Mouse (Mus musculus): ENCODE results near the gene Mdc1. TPM values are rescaled to one million over a fixed set of nuclear protein-coding genes. Genes with fewer than 3 reads are reported as not detected.

Mdc1 gene
- polyA plus RNA-seq, 1 experiment: 3.2 TPM

DNA sequence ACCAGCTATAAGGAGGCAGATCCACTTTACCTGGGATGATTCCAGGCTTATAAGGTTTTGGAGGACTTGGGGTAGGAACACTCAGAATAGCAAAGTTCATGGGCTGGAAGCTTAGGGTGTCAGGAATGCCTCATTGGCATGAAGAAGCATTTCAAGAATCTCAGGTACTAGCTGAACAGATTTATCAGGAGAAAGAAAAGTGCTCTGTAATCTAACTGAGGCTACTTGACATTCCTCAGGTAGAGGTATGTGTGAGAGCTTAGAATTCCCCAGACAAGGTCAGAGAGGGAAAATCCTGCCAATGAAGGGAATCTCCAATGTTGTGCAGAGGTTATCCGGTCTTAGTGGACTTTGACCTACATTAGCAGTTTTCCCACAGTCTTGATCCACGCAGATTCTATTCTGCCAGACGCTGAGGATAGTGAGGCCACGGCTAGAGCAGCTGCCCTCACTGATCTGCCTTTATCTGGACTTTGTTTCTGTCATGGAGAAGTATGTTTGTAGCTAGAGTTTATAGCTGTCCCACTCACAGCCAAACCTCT, 37.4 kb upstream of the Mdc1 start:
- TF ChIP-seq POLR2A (IDR thresholded peaks at IDR 0.05; ENCODE audit: low read depth, low read length) (no peak), CTCF (IDR thresholded peaks at IDR 0.05; ENCODE audit: extremely low read depth, insufficient read length, insufficient replicate concordance, low read depth, low read length) (no peak)
- 19% methylated on average over 4 of the region's 4 CpGs for WGBS
- peaks cover 8% of the 10 kb centered on the region; the same call in 1 of the 2 replicates for H3K4me1 ChIP-seq (ENCODE audit: control insufficient read depth, insufficient read depth, insufficient read length, low read length)

DNA sequence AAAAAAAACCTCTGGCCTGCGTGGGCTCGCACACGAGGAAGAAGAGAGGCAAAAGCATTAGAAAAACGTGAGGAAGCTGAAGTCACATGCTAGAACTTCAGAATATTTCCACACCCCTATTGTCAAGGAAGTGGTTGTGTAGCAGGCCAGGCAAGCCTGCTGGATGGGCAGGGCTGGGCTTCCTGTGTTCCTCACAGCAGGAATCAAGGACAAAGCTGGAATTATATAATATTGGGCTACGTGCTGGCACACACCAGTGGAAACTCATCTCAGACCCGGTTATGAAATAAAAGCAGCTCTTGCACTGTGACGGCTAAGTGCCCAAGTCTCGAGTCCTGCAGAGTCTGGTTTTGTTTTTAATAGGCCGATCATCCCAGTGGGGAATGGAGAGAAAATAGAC, 33.2 kb upstream of the Mdc1 start:
- peak overlapping the region; percentile 72 for H3K27ac ChIP-seq (ENCODE audit: insufficient read depth, low read depth, low read length)
- 47% methylated on average over 9 of the region's 9 CpGs for WGBS

More for the DNA sequence above, 37.4 kb upstream of the Mdc1 start:
- Histone ChIP-seq H3K27me3 (ENCODE audit: control insufficient read depth, insufficient read depth, low read length) (no peaks in the 10 kb centered on the region), H3K27ac (ENCODE audit: insufficient read depth, low read depth, low read length) (no peak overlapping the region), H3K36me3 (ENCODE audit: control insufficient read depth, insufficient read depth, low read length) (no peaks in the 10 kb centered on the region), H3K4me3 (ENCODE audit: low read depth, low read length) (no peak overlapping the region)

DNA sequence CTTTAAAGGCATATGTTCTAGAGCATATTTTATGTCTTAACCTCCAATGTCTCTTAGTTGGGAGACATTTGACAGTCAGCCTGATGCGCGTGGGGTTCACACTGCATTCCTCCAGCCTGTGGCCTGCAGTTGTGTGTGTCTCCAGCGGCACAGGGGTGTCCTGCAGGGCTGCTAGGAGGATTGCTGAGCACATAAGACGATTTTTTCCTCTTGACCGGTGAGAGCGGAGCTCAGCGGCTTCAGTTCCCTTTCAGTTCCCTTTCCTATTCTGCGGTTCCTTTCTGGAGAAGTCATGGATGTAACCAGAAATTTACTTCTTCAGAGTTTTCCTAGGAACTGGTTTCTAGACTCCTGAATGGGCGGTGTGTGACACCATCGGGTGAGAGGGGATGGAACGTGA, 31.9 kb upstream of the Mdc1 start:
- WGBS: 89% methylated on average over 11 of the region's 11 CpGs
- Histone ChIP-seq H3K4me3 (ENCODE audit: low read depth, low read length) (no peak overlapping the region), H3K36me3 (ENCODE audit: control insufficient read depth, insufficient read depth, low read length) (no peaks in the 10 kb centered on the region), H3K27me3 (ENCODE audit: control insufficient read depth, insufficient read depth, low read length) (no peaks in the 10 kb centered on the region), H3K27ac (ENCODE audit: insufficient read depth, low read depth, low read length) (no peak overlapping the region), H3K4me1 (ENCODE audit: control insufficient read depth, insufficient read depth, insufficient read length, low read length) (peaks cover 17% of the 10 kb centered on the region; the same call in 1 of the 2 replicates)
- no peak for TF ChIP-seq CTCF (IDR thresholded peaks at IDR 0.05; ENCODE audit: extremely low read depth, insufficient read length, insufficient replicate concordance, low read depth, low read length)
- no peak for TF ChIP-seq POLR2A (IDR thresholded peaks at IDR 0.05; ENCODE audit: low read depth, low read length)

More for the DNA sequence above, 33.2 kb upstream of the Mdc1 start:
- TF ChIP-seq CTCF (IDR thresholded peaks at IDR 0.05; ENCODE audit: extremely low read depth, insufficient read length, insufficient replicate concordance, low read depth, low read length) (no peak), POLR2A (IDR thresholded peaks at IDR 0.05; ENCODE audit: low read depth, low read length) (no peak)
- no peak overlapping the region for H3K4me3 ChIP-seq (ENCODE audit: low read depth, low read length)
- no peaks in the 10 kb centered on the region for H3K27me3 ChIP-seq (ENCODE audit: control insufficient read depth, insufficient read depth, low read length)
- peaks cover 9% of the 10 kb centered on the region; the same call in 1 of the 2 replicates for H3K4me1 ChIP-seq (ENCODE audit: control insufficient read depth, insufficient read depth, insufficient read length, low read length)
- no peaks in the 10 kb centered on the region for H3K36me3 ChIP-seq (ENCODE audit: control insufficient read depth, insufficient read depth, low read length)

DNA sequence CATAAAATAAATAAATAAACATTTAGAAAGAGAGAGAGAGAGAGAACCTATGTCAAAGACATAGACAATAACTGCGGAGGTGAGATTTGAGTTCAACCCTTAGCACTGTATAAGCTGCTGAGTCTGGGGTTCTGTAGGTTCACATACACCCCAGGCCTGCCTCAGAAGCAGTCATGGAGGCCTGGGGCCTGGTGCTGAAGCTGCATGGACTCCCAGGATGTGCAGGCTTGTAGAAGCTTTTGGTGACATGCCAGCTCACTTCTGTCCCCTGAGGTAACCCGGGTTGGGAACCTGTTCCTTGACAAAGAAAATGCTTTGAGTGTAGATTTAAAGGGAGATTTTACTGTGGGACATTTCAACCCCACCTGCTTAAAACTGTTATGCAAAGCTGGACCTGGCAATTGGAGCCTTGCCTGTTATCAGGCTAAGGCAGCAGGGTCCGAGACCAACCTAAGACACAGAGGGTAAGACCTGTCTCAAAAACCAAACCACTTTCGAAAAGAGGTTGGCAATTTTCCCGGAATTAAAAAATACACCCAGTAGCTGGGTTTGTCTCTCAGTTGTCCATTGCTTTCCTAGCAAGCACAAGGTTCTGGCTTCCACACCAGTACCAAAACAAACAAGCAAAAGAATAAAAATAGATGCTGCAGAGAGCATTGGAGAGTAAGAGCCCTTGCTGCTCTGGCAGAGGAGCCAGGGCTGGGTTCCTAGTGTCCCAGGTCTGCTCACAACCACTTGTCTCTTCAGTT, 30.2 kb upstream of the Mdc1 start:
- no peaks in the 10 kb centered on the region for H3K27me3 ChIP-seq (ENCODE audit: control insufficient read depth, insufficient read depth, low read length)
- peaks cover 27% of the 10 kb centered on the region; the same call in 1 of the 2 replicates for H3K4me1 ChIP-seq (ENCODE audit: control insufficient read depth, insufficient read depth, insufficient read length, low read length)
- 0 out of 2 replicates have a peak overlapping the region, but pooled peaks have one; percentile 12 for H3K27ac ChIP-seq (ENCODE audit: insufficient read depth, low read depth, low read length)
- no peak overlapping the region for H3K4me3 ChIP-seq (ENCODE audit: low read depth, low read length)
- H3K36me3 ChIP-seq (ENCODE audit: control insufficient read depth, insufficient read depth, low read length): no peaks in the 10 kb centered on the region
- WGBS: 65% methylated on average over 5 of the region's 5 CpGs
- TF ChIP-seq CTCF (IDR thresholded peaks at IDR 0.05; ENCODE audit: extremely low read depth, insufficient read length, insufficient replicate concordance, low read depth, low read length) (no peak), POLR2A (IDR thresholded peaks at IDR 0.05; ENCODE audit: low read depth, low read length) (no peak)

DNA sequence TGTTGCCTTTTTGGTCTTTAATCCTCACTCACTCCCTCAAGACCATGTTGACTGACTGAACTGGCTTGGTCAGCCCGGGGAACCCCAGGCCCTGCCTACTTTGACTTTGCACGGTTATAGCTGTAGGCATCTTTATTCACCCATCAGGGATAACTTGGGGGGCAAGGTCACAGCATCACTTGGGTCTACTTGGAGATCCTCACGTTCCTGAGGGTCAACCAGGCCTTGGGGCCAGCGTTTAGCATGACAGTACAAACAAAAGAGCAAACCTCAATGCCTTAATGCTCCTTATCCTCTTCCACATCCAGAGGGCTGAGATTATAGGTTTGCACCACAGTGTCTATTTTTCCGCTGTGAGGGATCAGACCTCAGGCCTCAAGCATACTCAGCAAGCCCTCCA, 29.0 kb upstream of the Mdc1 start:
- Histone ChIP-seq H3K27ac (ENCODE audit: insufficient read depth, low read depth, low read length) (peak overlapping the region; percentile 65), H3K4me1 (ENCODE audit: control insufficient read depth, insufficient read depth, insufficient read length, low read length) (peaks cover 27% of the 10 kb centered on the region; the same call in 1 of the 2 replicates), H3K4me3 (ENCODE audit: low read depth, low read length) (no peak overlapping the region), H3K27me3 (ENCODE audit: control insufficient read depth, insufficient read depth, low read length) (no peaks in the 10 kb centered on the region), H3K36me3 (ENCODE audit: control insufficient read depth, insufficient read depth, low read length) (no peaks in the 10 kb centered on the region)
- TF ChIP-seq POLR2A (IDR thresholded peaks at IDR 0.05; ENCODE audit: low read depth, low read length): no peak
- TF ChIP-seq CTCF (IDR thresholded peaks at IDR 0.05; ENCODE audit: extremely low read depth, insufficient read length, insufficient replicate concordance, low read depth, low read length): no peak
- WGBS: 82% methylated on average over 5 of the region's 5 CpGs

DNA sequence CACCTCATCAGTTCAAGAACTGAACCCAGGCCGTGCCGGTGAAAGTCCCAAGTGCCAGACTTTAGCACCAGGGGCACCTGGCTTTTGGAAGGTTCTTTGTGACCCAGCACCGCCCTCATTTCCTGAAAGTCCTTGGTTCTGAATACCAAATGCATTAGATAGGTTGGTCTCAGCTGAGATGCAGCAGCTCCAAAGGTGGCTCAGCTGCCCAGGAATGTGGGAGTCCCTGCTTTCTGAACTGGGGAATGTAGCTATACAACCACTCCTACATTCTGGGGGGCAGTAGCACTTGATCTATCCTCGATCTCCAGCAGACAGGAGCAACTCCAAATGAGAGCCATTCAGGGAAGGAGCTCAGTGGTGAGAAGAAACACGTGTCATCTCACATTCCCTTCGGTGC, 28.6 kb upstream of the Mdc1 start:
- H3K27ac ChIP-seq (ENCODE audit: insufficient read depth, low read depth, low read length): peak overlapping the region; percentile 65
- TF ChIP-seq POLR2A (IDR thresholded peaks at IDR 0.05; ENCODE audit: low read depth, low read length): no peak
- no peak for TF ChIP-seq CTCF (IDR thresholded peaks at IDR 0.05; ENCODE audit: extremely low read depth, insufficient read length, insufficient replicate concordance, low read depth, low read length)
- 57% methylated on average over 6 of the region's 6 CpGs for WGBS
- H3K27me3 ChIP-seq (ENCODE audit: control insufficient read depth, insufficient read depth, low read length): no peaks in the 10 kb centered on the region
- H3K36me3 ChIP-seq (ENCODE audit: control insufficient read depth, insufficient read depth, low read length): no peaks in the 10 kb centered on the region
- H3K4me3 ChIP-seq (ENCODE audit: low read depth, low read length): no peak overlapping the region
- H3K4me1 ChIP-seq (ENCODE audit: control insufficient read depth, insufficient read depth, insufficient read length, low read length): peaks cover 27% of the 10 kb centered on the region; the same call in 1 of the 2 replicates

DNA sequence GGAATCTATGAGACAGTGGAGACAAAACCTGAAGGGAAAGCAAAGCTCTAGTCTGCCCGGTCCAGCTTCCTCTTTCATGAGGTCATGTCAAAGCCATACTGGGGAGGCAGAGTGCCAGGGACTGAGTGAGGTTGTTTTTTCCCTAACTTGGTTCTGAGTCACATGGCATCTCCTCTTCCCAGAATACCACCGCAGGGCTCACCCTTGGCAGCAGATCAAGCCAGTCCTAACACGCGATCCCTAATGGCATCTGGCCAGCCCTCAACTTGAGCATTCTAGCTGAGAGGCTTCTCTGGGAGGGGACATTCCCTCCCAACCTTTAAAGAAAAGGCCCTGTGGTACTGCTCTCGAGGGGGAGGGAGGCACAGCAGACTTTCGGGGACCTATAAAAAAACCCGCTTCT, 28.1 kb upstream of the Mdc1 start:
- no peaks in the 10 kb centered on the region for H3K36me3 ChIP-seq (ENCODE audit: control insufficient read depth, insufficient read depth, low read length)
- TF ChIP-seq POLR2A (IDR thresholded peaks at IDR 0.05; ENCODE audit: low read depth, low read length) (no peak), CTCF (IDR thresholded peaks at IDR 0.05; ENCODE audit: extremely low read depth, insufficient read length, insufficient replicate concordance, low read depth, low read length) (no peak)
- peaks cover 27% of the 10 kb centered on the region; the same call in 1 of the 2 replicates for H3K4me1 ChIP-seq (ENCODE audit: control insufficient read depth, insufficient read depth, insufficient read length, low read length)
- peak overlapping the region; percentile 65 for H3K27ac ChIP-seq (ENCODE audit: insufficient read depth, low read depth, low read length)
- H3K4me3 ChIP-seq (ENCODE audit: low read depth, low read length): no peak overlapping the region
- 8% methylated on average over 7 of the region's 7 CpGs for WGBS
- H3K27me3 ChIP-seq (ENCODE audit: control insufficient read depth, insufficient read depth, low read length): no peaks in the 10 kb centered on the region
